ENCODE assay signal across 8 mouse cellular contexts in the genomic region with DNA sequence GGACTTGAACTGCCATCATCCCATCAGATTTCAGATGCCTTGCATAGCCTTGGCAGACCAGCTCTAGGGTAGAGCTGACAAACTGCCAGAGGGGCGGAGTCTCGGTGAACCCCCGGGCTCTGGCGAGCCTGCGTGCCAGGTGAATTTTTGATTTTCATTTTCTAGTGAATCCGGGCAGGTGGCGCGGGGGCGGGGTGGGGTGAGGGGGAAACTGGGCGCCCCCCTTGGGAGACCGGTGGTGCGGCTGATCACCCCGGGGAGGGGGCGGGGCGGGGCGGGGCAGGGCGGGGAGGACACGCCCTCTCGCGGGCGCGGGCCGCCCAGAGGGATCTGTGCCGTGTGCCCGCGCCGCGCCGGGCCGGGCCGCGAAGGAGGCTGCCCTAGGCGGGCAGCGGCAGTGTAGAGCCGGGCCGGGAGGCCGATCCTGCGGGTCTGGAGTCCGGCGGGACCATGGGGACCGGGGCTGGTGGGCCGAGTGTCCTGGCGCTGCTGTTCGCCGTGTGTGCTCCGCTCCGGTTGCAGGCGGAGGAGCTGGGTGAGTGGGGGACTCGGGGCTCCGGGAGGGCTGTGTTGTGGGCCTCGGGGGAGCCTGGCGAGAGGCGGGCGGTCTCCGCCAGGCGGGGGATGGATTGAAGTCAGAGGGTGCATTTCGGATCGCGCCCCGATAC. TPM values are rescaled to one million over a fixed set of nuclear protein-coding genes. Genes with fewer than 3 reads are reported as not detected.
DNase-seq lines count a peak whose midpoint lies in the region; ATAC-seq and TF ChIP-seq lines count a peak whose summit lies in the region.

A gene (plus strand): TSS at position 319 of the 668 bp plus-strand sequence.

- under 1% methylated on average over 39 of the region's 60 CpGs for WGBS in hindbrain, embryonic 16.5 days

- peak; percentile 14; the same call in 1 of the 2 replicates for TF ChIP-seq CTCF in gastrocnemius, adult 2 months (IDR thresholded peaks at IDR 0.05)

- ATAC-seq in hindbrain, embryonic 16.5 days = peak; percentile 95
- ATAC-seq in megakaryocyte, adult 5-6 weeks (ENCODE audit: poor library complexity, severe bottlenecking) = peak; percentile 74

- intact Hi-C loops in gastrocnemius, adult 2 months (cut with DNase I) = loop anchor here (2.0 to 10.0 kb wide), 3 partner anchors 97 to 181 kb away; a partner anchor contains a TSS

- DNase-seq in T-cell, adult 2 months (ENCODE audit: low spot score) = peak; percentile 34
- peak; percentile 74 to 84 for DNase-seq in cerebellum, postnatal 25 days
- DNase-seq in gastrocnemius, adult 2 months = peak; percentile 76
- peak; percentile 26 for DNase-seq in left cerebral cortex, adult 8-10 months (ENCODE audit: low spot score in 2 of 2)
- DNase-seq in right cerebral cortex, adult 2 months (ENCODE audit: low spot score in 2 of 2) = peak; percentile 33 to 44
- DNase-seq in urinary bladder, postnatal 10 days (ENCODE audit: low spot score) = peak; percentile 15

- H3K9me3 ChIP-seq in hindbrain, embryonic 16.5 days (ENCODE audit: control insufficient read depth, low read length) = no peaks in the 10 kb centered on the region

- H3K27me3 ChIP-seq in hindbrain, embryonic 16.5 days (replicated peaks; ENCODE audit: control insufficient read depth, insufficient read depth, low read length) = no peaks in the 10 kb centered on the region

- H3K4me3 ChIP-seq in gastrocnemius, adult 2 months = peak within 1 kb of the TSS; percentile 96
- H3K4me3 ChIP-seq in hindbrain, embryonic 16.5 days (ENCODE audit: low read length) = peak within 1 kb of the TSS; percentile 69

- peak within 1 kb of the TSS; percentile 88 for H3K27ac ChIP-seq in gastrocnemius, adult 2 months
- peak within 1 kb of the TSS; percentile 74 for H3K27ac ChIP-seq in hindbrain, embryonic 16.5 days (ENCODE audit: low read depth, low read length)

- H3K9ac ChIP-seq in hindbrain, embryonic 16.5 days (ENCODE audit: low read depth, low read length) = peak within 1 kb of the TSS; percentile 81

- peak within 1 kb of the TSS; percentile 92 for H3K4me2 ChIP-seq in hindbrain, embryonic 16.5 days (ENCODE audit: low read length)

- no peaks in the 10 kb centered on the region for H3K36me3 ChIP-seq in hindbrain, embryonic 16.5 days (ENCODE audit: control insufficient read depth, insufficient read depth, low read length)

- peaks cover 12% of the 10 kb centered on the region for H3K4me1 ChIP-seq in hindbrain, embryonic 16.5 days (ENCODE audit: control insufficient read depth, insufficient read depth, low read depth, low read length)

RNA-seq across cellular contexts. Expression of the gene that starts here (rescaled TPM):
- 1 to 10 TPM; 1.3 to 1.8 TPM for total RNA-seq in gastrocnemius, adult 2 months (2021)
- polyA plus RNA-seq in hindbrain, embryonic 16.5 days (2015; fragmentation: Nextera tagmentation; extraction: Ambion mirVana) = 21.0 and 23.2 TPM in 2 replicates
- total RNA-seq in left cerebral cortex, adult 8-10 months (2022) = 1 to 10 TPM; 6.4 to 8.4 (median 7.3) TPM
- 0.48 TPM in 1 of 2 replicates, not detected in the other for total RNA-seq in megakaryocyte, adult 5-6 weeks (2015)
- not detected in 2 replicates for total RNA-seq in megakaryocyte, adult 5-6 weeks (2017)

Comparison
In these comparisons a context has a peak if more than half of its experiments do, and no peak if none do; other contexts are left out.
1. Peak in every context shown above with its lines: DNase-seq, ATAC-seq, H3K4me3 ChIP-seq and H3K27ac ChIP-seq.
2. Peak in ATAC-seq in megakaryocyte, adult 5-6 weeks; RNA of the gene not detected or under 1 TPM.
3. DNase-seq: peak in every context shown above with its lines; median percentile 79 in cerebellum, postnatal 25 days; 76 in gastrocnemius, adult 2 months; 38 in right cerebral cortex, adult 2 months; 34 in T-cell, adult 2 months; 26 in left cerebral cortex, adult 8-10 months; 15 in urinary bladder, postnatal 10 days.